Mouse (Mus musculus): ENCODE measurements at regions not wholly inside any gene's neighbourhood (a gene's known extent, or its start where the extent isn't known, plus 50 kb on each side); places are given as distances from the start of the nearest gene placed in this dataset.

- H3K36me3 ChIP-seq (ENCODE audit: control insufficient read depth, insufficient read depth, low read length) = no peaks in the 10 kb centered on the region
- DNase-seq = no peak
- intact Hi-C loops (cut with DNase I) = no loop called here
- H3K79me2 ChIP-seq (replicated peaks; ENCODE audit: control insufficient read depth, insufficient read depth, low read length) = no peaks in the 10 kb centered on the region
- no peak overlapping the region for H3K9ac ChIP-seq (ENCODE audit: low read depth, low read length)
- WGBS = 96% methylated on average over 4 of the region's 4 CpGs
- no peak for TF ChIP-seq POLR2A (IDR thresholded peaks at IDR 0.05; ENCODE audit: insufficient read depth, low read depth, low read length)
- no peak for TF ChIP-seq CTCF (IDR thresholded peaks at IDR 0.05)
- H3K4me3 ChIP-seq = no peak overlapping the region
- no peaks in the 10 kb centered on the region for H3K27me3 ChIP-seq (ENCODE audit: control insufficient read depth, insufficient read depth, low read length)
- H3K27ac ChIP-seq = no peak overlapping the region
- H3K4me1 ChIP-seq (ENCODE audit: control insufficient read depth, insufficient read depth, low read length) = peaks cover 2% of the 10 kb centered on the region
Measured at GRCm38 (mm10) chr10:37404933-37405332, 266.2 kb upstream of the Marcks start.

GRCm38 (mm10) chr10:37404407-37404806, 265.7 kb upstream of the Marcks start:
- intact Hi-C loops (cut with DNase I) = no loop called here

DNA sequence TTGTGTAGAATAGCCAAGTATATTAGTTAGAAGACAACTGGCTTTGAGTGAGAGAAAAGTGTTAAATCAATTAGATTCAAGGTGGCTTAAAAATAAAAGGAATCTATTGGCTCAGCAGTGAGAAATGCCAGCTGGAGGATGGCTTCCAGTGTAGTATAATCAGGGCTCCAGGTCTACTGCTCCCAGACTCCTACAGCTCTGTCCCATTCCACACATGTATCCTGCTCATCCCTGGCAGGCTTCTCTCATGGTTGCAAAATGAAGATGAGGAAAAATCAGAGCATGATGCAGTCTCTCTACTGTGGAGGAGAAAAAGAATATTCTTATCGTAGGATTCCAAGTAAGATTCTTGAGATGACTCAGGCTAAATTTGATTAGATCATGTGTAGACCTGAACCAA, 263.7 kb upstream of the Marcks start:
- Histone ChIP-seq H3K27ac (no peak overlapping the region), H3K79me2 (replicated peaks; ENCODE audit: control insufficient read depth, insufficient read depth, low read length) (no peaks in the 10 kb centered on the region), H3K27me3 (ENCODE audit: control insufficient read depth, insufficient read depth, low read length) (no peaks in the 10 kb centered on the region), H3K4me1 (ENCODE audit: control insufficient read depth, insufficient read depth, low read length) (peaks cover 5% of the 10 kb centered on the region), H3K36me3 (ENCODE audit: control insufficient read depth, insufficient read depth, low read length) (no peaks in the 10 kb centered on the region), H3K4me3 (no peak overlapping the region), H3K9ac (ENCODE audit: low read depth, low read length) (no peak overlapping the region)
- 90% methylated on average over 1 of the region's 1 CpGs for WGBS
- TF ChIP-seq POLR2A (IDR thresholded peaks at IDR 0.05; ENCODE audit: insufficient read depth, low read depth, low read length) (no peak), EP300 (IDR thresholded peaks at IDR 0.05; ENCODE audit: insufficient read depth, low read depth, low read length) (no peak), CTCF (IDR thresholded peaks at IDR 0.05) (no peak)
- DNase-seq = no peak
- intact Hi-C loops (cut with DNase I) = no loop called here

More at GRCm38 (mm10) chr10:37404407-37404806, 265.7 kb upstream of the Marcks start:
- no peak overlapping the region for H3K27ac ChIP-seq
- no peaks in the 10 kb centered on the region for H3K27me3 ChIP-seq (ENCODE audit: control insufficient read depth, insufficient read depth, low read length)
- H3K9ac ChIP-seq (ENCODE audit: low read depth, low read length) = no peak overlapping the region
- peaks cover 2% of the 10 kb centered on the region for H3K4me1 ChIP-seq (ENCODE audit: control insufficient read depth, insufficient read depth, low read length)
- TF ChIP-seq POLR2A (IDR thresholded peaks at IDR 0.05; ENCODE audit: insufficient read depth, low read depth, low read length) = no peak
- no peak for TF ChIP-seq EP300 (IDR thresholded peaks at IDR 0.05; ENCODE audit: insufficient read depth, low read depth, low read length)
- no peak for TF ChIP-seq CTCF (IDR thresholded peaks at IDR 0.05)
- no peak for DNase-seq
- H3K79me2 ChIP-seq (replicated peaks; ENCODE audit: control insufficient read depth, insufficient read depth, low read length) = no peaks in the 10 kb centered on the region
- H3K36me3 ChIP-seq (ENCODE audit: control insufficient read depth, insufficient read depth, low read length) = no peaks in the 10 kb centered on the region
- H3K4me3 ChIP-seq = no peak overlapping the region

DNA sequence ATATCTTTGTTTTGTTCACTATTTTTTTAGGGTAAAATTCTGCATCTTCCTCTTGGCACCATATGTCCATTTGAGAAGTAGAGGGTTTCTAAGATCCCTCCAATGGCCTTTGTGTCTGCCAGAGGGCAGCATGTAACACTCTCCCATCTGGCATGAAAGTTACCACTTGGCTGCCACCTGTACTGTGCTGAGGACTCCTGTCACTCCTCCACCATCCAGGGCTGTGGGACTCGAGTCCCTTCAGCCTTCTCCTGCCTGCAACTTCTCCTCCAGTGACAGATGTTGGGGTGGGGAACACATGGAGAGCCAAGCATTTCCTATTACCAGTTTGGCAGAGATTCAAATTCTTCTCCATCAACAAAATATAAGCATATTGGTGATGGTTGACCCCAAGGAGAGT, 262.3 kb upstream of the Marcks start:
- peak overlapping the region; percentile 38; the same call in 1 of the 2 replicates for H3K27ac ChIP-seq
- H3K4me3 ChIP-seq = no peak overlapping the region
- H3K4me1 ChIP-seq (ENCODE audit: control insufficient read depth, insufficient read depth, low read length) = peaks cover 5% of the 10 kb centered on the region
- H3K9ac ChIP-seq (ENCODE audit: low read depth, low read length) = no peak overlapping the region
- H3K79me2 ChIP-seq (replicated peaks; ENCODE audit: control insufficient read depth, insufficient read depth, low read length) = no peaks in the 10 kb centered on the region
- DNase-seq = no peak
- no peaks in the 10 kb centered on the region for H3K36me3 ChIP-seq (ENCODE audit: control insufficient read depth, insufficient read depth, low read length)
- TF ChIP-seq POLR2A (IDR thresholded peaks at IDR 0.05; ENCODE audit: insufficient read depth, low read depth, low read length) (no peak), CTCF (IDR thresholded peaks at IDR 0.05) (no peak), EP300 (IDR thresholded peaks at IDR 0.05; ENCODE audit: insufficient read depth, low read depth, low read length) (no peak)
- intact Hi-C loops (cut with DNase I) = no loop called here
- no peaks in the 10 kb centered on the region for H3K27me3 ChIP-seq (ENCODE audit: control insufficient read depth, insufficient read depth, low read length)
- 13% methylated on average over 1 of the region's 1 CpGs for WGBS

DNA sequence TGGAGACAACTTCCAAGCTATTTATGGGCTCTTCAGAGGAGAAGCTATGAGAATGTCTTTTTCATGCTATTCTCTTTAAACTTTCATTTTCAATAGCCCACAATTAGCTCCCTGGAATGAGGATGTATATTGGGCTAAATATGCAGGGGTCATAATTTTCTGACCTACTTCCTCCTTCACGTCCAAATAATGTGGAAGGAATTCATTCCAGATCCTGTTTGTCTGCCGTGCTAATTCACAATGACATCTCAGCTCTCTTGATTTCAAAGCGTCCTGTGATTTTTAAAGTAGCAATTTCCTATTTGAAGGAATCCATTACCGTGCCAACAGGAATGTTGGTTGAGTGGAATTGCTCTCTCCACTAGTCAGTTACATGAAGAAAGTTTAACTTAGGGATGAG, 261.7 kb upstream of the Marcks start:
- intact Hi-C loops (cut with DNase I) = no loop called here
- 17% methylated on average over 4 of the region's 4 CpGs for WGBS
- no peak for DNase-seq
- H3K36me3 ChIP-seq (ENCODE audit: control insufficient read depth, insufficient read depth, low read length) = no peaks in the 10 kb centered on the region
- H3K79me2 ChIP-seq (replicated peaks; ENCODE audit: control insufficient read depth, insufficient read depth, low read length) = no peaks in the 10 kb centered on the region
- no peaks in the 10 kb centered on the region for H3K27me3 ChIP-seq (ENCODE audit: control insufficient read depth, insufficient read depth, low read length)
- peak overlapping the region; percentile 38 for H3K27ac ChIP-seq
- H3K4me1 ChIP-seq (ENCODE audit: control insufficient read depth, insufficient read depth, low read length) = peaks cover 5% of the 10 kb centered on the region
- H3K4me3 ChIP-seq = 0 out of 2 replicates have a peak overlapping the region, but pooled peaks have one; percentile 19
- no peak overlapping the region for H3K9ac ChIP-seq (ENCODE audit: low read depth, low read length)
- TF ChIP-seq CTCF (IDR thresholded peaks at IDR 0.05) = no peak
- no peak for TF ChIP-seq POLR2A (IDR thresholded peaks at IDR 0.05; ENCODE audit: insufficient read depth, low read depth, low read length)
- TF ChIP-seq EP300 (IDR thresholded peaks at IDR 0.05; ENCODE audit: insufficient read depth, low read depth, low read length) = no peak

GRCm38 (mm10) chr10:37397271-37397991, 258.7 kb upstream of the Marcks start:
- Histone ChIP-seq H3K27ac (peak overlapping the region; percentile 73), H3K9ac (ENCODE audit: low read depth, low read length) (peak overlapping the region; percentile 72), H3K27me3 (ENCODE audit: control insufficient read depth, insufficient read depth, low read length) (no peaks in the 10 kb centered on the region), H3K36me3 (ENCODE audit: control insufficient read depth, insufficient read depth, low read length) (no peaks in the 10 kb centered on the region), H3K4me1 (ENCODE audit: control insufficient read depth, insufficient read depth, low read length) (peaks cover 5% of the 10 kb centered on the region), H3K79me2 (replicated peaks; ENCODE audit: control insufficient read depth, insufficient read depth, low read length) (no peaks in the 10 kb centered on the region), H3K4me3 (peak overlapping the region; percentile 30)
- intact Hi-C loops (cut with DNase I) = loop anchor here (2.0 to 5.0 kb wide), 3 partner anchors 75 to 261 kb away; no protein-coding TSS in a partner anchor
- WGBS = 7% methylated on average over 18 of the region's 18 CpGs
- no peak for TF ChIP-seq CTCF (IDR thresholded peaks at IDR 0.05)
- peak; percentile 82; the same call in 1 of the 2 replicates for TF ChIP-seq EP300 (IDR thresholded peaks at IDR 0.05; ENCODE audit: insufficient read depth, low read depth, low read length)
- no peak for TF ChIP-seq POLR2A (IDR thresholded peaks at IDR 0.05; ENCODE audit: insufficient read depth, low read depth, low read length)
- peak; percentile 66 to 68 for DNase-seq
